Mouse (Mus musculus): Measurements from ENCODE around the gene Ftl1.
A peak's percentile ranks its signal among the peaks of the same experiment; 100 is the strongest.

Ftl1 gene

GRCm38 (mm10) chr7:45460860-45461314 lies 1.2 kb upstream of the Ftl1 start:
- peak; percentile 63; the same call in 1 of the 2 replicates for TF ChIP-seq GATA4 (IDR thresholded peaks at IDR 0.05; ENCODE audit: insufficient replicate concordance, low read length)

DNA sequence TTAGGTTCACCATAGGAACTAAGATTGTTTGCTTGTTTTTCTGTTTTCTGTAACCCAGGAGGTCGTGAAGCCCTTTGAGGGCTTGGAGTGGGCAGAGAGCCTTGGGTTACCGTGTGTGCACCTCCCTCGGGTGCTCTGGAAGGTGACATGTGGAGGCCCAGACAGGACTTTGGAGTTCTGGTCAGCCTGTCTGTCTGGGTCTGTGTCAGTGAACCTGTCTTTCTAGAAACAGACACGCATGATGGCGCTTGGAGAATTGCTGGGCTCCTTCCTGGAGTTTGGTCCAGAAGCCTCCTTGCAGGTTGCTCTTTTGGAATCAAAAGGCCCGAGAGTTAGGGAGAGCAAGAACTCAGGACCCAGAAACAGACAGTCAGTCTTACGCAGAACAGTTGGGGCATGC lies 693 bp upstream of the Ftl1 start:
- TF ChIP-seq GATA4 (IDR thresholded peaks at IDR 0.05; ENCODE audit: insufficient replicate concordance, low read length), result no peak

DNA sequence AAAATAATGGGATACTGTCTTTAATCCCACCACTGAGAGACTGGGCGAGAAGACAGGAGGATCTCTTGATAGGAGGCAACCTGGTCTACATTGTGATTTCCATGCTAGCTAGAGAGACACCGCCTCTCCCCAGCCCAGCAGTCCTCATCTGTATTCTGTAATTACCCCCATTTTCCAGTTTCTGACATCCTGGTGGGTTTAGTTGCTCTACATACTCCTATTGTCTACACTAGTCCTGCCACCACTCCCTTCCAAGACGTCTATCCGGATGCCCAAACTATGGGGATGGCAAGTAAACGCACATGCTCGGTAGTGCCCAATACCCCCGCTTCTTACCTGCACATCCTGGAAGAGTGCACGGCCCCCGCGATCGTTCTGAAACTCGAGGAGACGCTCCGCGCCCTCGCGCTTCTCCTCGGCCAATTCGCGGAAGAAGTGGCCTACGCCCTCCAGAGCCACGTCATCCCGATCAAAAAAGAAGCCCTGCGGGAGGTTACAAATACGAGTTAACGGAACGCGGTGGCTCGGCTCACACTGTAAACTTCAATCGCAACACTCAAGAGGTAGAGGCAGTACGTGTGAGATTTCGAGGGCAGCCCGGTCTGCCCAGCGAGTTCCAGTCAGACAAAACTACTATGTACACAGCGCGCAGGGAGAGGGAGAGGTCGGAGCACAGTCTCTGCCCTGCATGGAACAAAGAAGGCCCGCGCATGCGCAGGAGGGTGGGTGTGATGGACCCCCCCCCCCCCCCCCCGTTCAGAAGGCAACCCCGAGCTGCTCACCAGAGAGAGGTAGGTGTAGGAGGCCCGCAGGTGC lies 728 bp downstream of the Ftl1 start:
- no peak for TF ChIP-seq GATA4 (IDR thresholded peaks at IDR 0.05; ENCODE audit: insufficient replicate concordance, low read length)

GRCm38 (mm10) chr7:45457204-45458060 lies 2.3 kb downstream of the Ftl1 start:
- peak; percentile 11; the same call in 1 of the 2 replicates for TF ChIP-seq GATA4 (IDR thresholded peaks at IDR 0.05; ENCODE audit: insufficient replicate concordance, low read length)

DNA sequence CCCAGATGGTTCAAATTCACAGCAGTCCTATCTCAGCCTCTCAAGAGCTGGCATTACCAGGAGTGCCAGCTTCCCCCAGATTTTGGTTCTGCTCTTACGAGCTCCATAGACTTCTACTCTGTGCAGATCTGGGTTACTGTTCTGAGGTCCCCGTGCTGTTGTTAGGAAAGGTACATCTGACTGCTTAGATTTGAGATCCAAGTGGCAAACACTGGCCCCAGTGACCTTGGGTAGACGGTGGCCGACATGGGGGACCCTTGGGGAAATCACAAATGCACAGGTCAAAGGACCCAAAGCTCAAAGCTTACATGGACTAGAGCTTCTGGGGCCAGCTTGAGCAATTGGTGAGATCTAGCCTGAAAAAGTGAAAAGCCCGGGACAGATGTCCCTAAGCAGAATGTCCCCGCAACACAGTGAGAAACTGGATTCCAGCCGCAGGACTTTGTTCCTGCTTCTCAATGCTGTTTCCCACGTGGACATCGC lies 2.9 kb downstream of the Ftl1 start:
- TF ChIP-seq GATA4 (IDR thresholded peaks at IDR 0.05; ENCODE audit: insufficient replicate concordance, low read length), result no peak

GRCm38 (mm10) chr7:45455932-45456696 lies 3.6 kb downstream of the Ftl1 start:
- no peak for TF ChIP-seq GATA4 (IDR thresholded peaks at IDR 0.05; ENCODE audit: insufficient replicate concordance, low read length)

- TF ChIP-seq GATA4 (IDR thresholded peaks at IDR 0.05; ENCODE audit: insufficient replicate concordance, low read length), result no peak
Measured at GRCm38 (mm10) chr7:45454971-45455370, 4.7 kb downstream of the Ftl1 start.

- TF ChIP-seq GATA4 (IDR thresholded peaks at IDR 0.05; ENCODE audit: insufficient replicate concordance, low read length), result no peak
Measured at GRCm38 (mm10) chr7:45451344-45451982, 8.2 kb downstream of the Ftl1 start.

- no peak for TF ChIP-seq GATA4 (IDR thresholded peaks at IDR 0.05; ENCODE audit: insufficient replicate concordance, low read length)
Measured at GRCm38 (mm10) chr7:45449974-45450373, 9.7 kb downstream of the Ftl1 start.

DNA sequence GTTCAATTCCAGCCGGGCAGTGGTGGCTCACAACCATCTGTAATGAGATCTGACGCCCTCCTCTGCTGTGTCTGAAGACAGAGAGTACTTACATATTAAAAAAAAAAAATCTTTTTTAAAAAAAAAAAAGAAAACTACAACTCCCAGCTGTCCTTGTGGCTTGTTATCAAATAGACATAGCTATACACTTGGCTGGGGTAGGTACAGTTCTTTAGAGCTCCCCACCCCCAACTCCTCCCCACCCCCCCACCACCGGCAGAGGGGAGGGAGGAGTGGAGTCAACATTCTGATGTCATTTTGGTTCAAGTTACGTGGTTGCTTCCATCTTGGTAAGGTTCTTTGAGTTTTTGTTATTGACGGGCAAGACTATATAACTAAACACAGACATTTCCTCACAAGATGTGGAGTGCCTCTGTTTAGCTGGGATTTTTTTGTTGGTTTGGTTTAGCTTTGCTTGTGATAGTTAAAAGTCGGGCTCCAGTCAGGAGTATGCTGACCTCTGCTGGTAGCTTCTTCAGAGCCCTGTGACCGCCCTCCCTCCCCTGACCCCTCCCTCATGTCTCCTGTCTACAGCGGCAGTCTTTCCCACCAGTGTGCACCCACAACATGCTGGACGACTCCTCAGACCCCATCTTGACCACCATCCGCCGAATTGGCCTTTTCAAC lies 12.2 kb downstream of the Ftl1 start:
- TF ChIP-seq GATA4 (IDR thresholded peaks at IDR 0.05; ENCODE audit: insufficient replicate concordance, low read length), result no peak

DNA sequence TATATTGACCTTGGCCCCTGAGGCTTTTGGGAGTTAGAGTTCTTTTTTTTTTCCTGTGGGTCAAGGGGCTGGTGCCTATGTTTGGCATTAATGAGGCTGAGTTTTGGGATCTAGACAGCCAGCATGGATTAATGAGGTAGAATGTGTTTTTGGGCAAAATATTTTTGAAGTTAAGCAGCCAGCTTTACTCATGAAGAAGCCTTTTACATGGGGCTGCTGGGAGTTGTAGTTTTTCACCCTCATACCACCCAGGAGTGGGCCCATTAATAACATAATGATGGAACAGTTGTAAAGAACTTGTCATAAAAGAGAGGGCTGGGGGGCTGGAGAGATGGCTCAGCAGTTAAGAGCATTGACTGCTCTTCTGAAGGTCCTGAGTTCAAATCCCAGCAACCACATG lies 13.1 kb downstream of the Ftl1 start:
- no peak for TF ChIP-seq GATA4 (IDR thresholded peaks at IDR 0.05; ENCODE audit: insufficient replicate concordance, low read length)

GRCm38 (mm10) chr7:45443526-45444420 lies 15.9 kb downstream of the Ftl1 start:
- no peak for TF ChIP-seq GATA4 (IDR thresholded peaks at IDR 0.05; ENCODE audit: insufficient replicate concordance, low read length)
